Mouse (Mus musculus) embryonic facial prominence, embryonic 11.5 days (tissue): ENCODE data around the gene Zfp846. TPM values are rescaled to one million over a fixed set of nuclear protein-coding genes. Genes with fewer than 3 reads are reported as not detected.

Experiments used
- ATAC-seq: fragments of 200-750 bp; cut with Nextera tagmentation; replicated peaks from 2 replicates; pipeline ENCODE4 v1.8.0; 2017; ENCODE audit warnings: low read depth; ENCODE audit not compliant: insufficient number of reproducible peaks, low FRiP score, low TSS enrichment
- DNase-seq: peaks from one replicate; pipeline ENCODE4 v3.0.0-alpha.2; 2015; ENCODE audit warnings: low spot score
- H3K27ac ChIP-seq: fragments of 300-500 bp; sonication (generic); replicated peaks from 2 replicates; pipeline ENCODE4 v1.5.1; 2014; ENCODE audit warnings: mild to moderate bottlenecking, low read depth, low read length, control low read depth
- H3K27me3 ChIP-seq: fragments of 300-500 bp; sonication (generic); 2 replicates; pipeline ENCODE4 v1.6.1; 2014; ENCODE audit warnings: mild to moderate bottlenecking, low read length, moderate library complexity, mixed read lengths; ENCODE audit not compliant: control insufficient read depth, insufficient read depth
- H3K36me3 ChIP-seq: fragments of 300-500 bp; sonication (generic); replicated peaks from 2 replicates; pipeline ENCODE4 v1.6.1; 2014; ENCODE audit warnings: low read depth, mild to moderate bottlenecking, low read length, moderate library complexity, mixed read lengths; ENCODE audit not compliant: control insufficient read depth, insufficient read depth
- H3K4me1 ChIP-seq: fragments of 300-500 bp; sonication (generic); 2 replicates; pipeline ENCODE4 v1.6.1; 2014; ENCODE audit warnings: low read length, mixed read lengths; ENCODE audit not compliant: control insufficient read depth, insufficient read depth
- H3K4me2 ChIP-seq: fragments of 300-500 bp; sonication (generic); 2 replicates; pipeline ENCODE4 v1.6.1; 2014; ENCODE audit warnings: low read depth, mild to moderate bottlenecking, control low read depth, low read length, moderate library complexity
- H3K4me3 ChIP-seq: fragments of 300-500 bp; sonication (generic); 2 replicates; pipeline ENCODE4 v1.5.1; 2014; ENCODE audit warnings: low read depth, low read length, control low read depth
- H3K9ac ChIP-seq: fragments of 300-500 bp; sonication (generic); replicated peaks from 2 replicates; pipeline ENCODE4 v1.6.1; 2014; ENCODE audit warnings: mild to moderate bottlenecking, control low read depth, low read length
- H3K9me3 ChIP-seq: fragments of 300-500 bp; sonication (generic); replicated peaks from 2 replicates; pipeline ENCODE4 v1.6.1; 2016; ENCODE audit warnings: mild to moderate bottlenecking, low read length, inconsistent platforms, mixed read lengths; ENCODE audit not compliant: control insufficient read depth
- WGBS: fragments of 180-500 bp; shearing (Covaris S2); extraction: QIAGEN DNeasy Blood & Tissue Kit; methylation state at CpG from one replicate; pipeline ENCODE4 v1.1.7; 2014; 5-methylcytosine and 5-hydroxymethylcytosine counted together
- polyA plus RNA-seq: library from polyadenylated mRNA; unstranded; fragments of >200 nt; fragmentation: Nextera tagmentation; extraction: Ambion mirVana; gene quantifications from 2 replicates; pipeline ENCODE4 v1.2.1, GENCODE M21; 2014

The Zfp846 gene
- polyA plus RNA-seq: 18.7 and 20.2 TPM in 2 replicates

- ATAC-seq: peak; percentile 99
- no peaks in the 10 kb centered on the region for H3K4me1 ChIP-seq
- no peaks in the 10 kb centered on the region; the same call in 1 of the 2 replicates for H3K36me3 ChIP-seq
- H3K9ac ChIP-seq: peak within 1 kb of the TSS; percentile 79
- peak; percentile 95 for DNase-seq
- H3K27me3 ChIP-seq: 0 out of 2 replicates have a peak, but pooled peaks cover 2% of the 10 kb centered on the region
- no peaks in the 10 kb centered on the region for H3K9me3 ChIP-seq
- WGBS: under 1% methylated on average over 30 of the region's 30 CpGs
- H3K27ac ChIP-seq: peak within 1 kb of the TSS; percentile 75
- peak within 1 kb of the TSS; percentile 61 for H3K4me3 ChIP-seq
- peak within 1 kb of the TSS; percentile 51 for H3K4me2 ChIP-seq
Measured at GRCm38 (mm10) chr9:20581175-20581634, at the start of gene Zfp846. Gene Zfp846 (plus strand): TSS chr9:20581291.

- H3K27me3 ChIP-seq: no peaks in the 10 kb centered on the region
- H3K36me3 ChIP-seq: no peaks in the 10 kb centered on the region
- no peaks in the 10 kb centered on the region for H3K9me3 ChIP-seq
- no peaks in the 10 kb centered on the region for H3K4me1 ChIP-seq
- ATAC-seq: no peak
- WGBS: 76% methylated on average over 8 of the region's 8 CpGs
- DNase-seq: no peak
- no peak overlapping the region for H3K27ac ChIP-seq
- no peak overlapping the region for H3K4me3 ChIP-seq
- H3K9ac ChIP-seq: no peak overlapping the region
- no peak overlapping the region for H3K4me2 ChIP-seq
Measured at GRCm38 (mm10) chr9:20534326-20534926, 46.7 kb upstream of the Zfp846 start.

- H3K27me3 ChIP-seq: no peaks in the 10 kb centered on the region
- 90% methylated on average over 2 of the region's 2 CpGs for WGBS
- ATAC-seq (no peak), DNase-seq (no peak)
- H3K4me1 ChIP-seq: no peaks in the 10 kb centered on the region
- no peak overlapping the region for H3K27ac ChIP-seq
- H3K9ac ChIP-seq: no peak overlapping the region
- H3K9me3 ChIP-seq: no peaks in the 10 kb centered on the region
- H3K36me3 ChIP-seq: no peaks in the 10 kb centered on the region
- H3K4me3 ChIP-seq: no peak overlapping the region
- no peak overlapping the region for H3K4me2 ChIP-seq
Measured at GRCm38 (mm10) chr9:20536598-20536997, 44.5 kb upstream of the Zfp846 start.

GRCm38 (mm10) chr9:20543496-20543895, 37.6 kb upstream of the Zfp846 start:
- no peak overlapping the region for H3K27ac ChIP-seq
- H3K4me1 ChIP-seq: no peaks in the 10 kb centered on the region
- H3K9me3 ChIP-seq: no peaks in the 10 kb centered on the region
- H3K36me3 ChIP-seq: no peaks in the 10 kb centered on the region
- DNase-seq (no peak), ATAC-seq (no peak)
- H3K4me3 ChIP-seq: no peak overlapping the region; the same call in 1 of the 2 replicates
- H3K9ac ChIP-seq: no peak overlapping the region; the same call in 1 of the 2 replicates
- WGBS: 26% methylated on average over 6 of the region's 6 CpGs
- H3K4me2 ChIP-seq: no peak overlapping the region
- no peaks in the 10 kb centered on the region for H3K27me3 ChIP-seq

GRCm38 (mm10) chr9:20544070-20544821, 36.8 kb upstream of the Zfp846 start:
- H3K4me2 ChIP-seq: peak overlapping the region; percentile 66
- H3K9ac ChIP-seq: peak overlapping the region; percentile 67
- peak; percentile 90 for DNase-seq
- ATAC-seq: peak; percentile 94
- no peaks in the 10 kb centered on the region for H3K4me1 ChIP-seq
- no peaks in the 10 kb centered on the region for H3K27me3 ChIP-seq
- H3K27ac ChIP-seq: peak overlapping the region; percentile 89
- peak overlapping the region; percentile 38 for H3K4me3 ChIP-seq
- no peaks in the 10 kb centered on the region for H3K9me3 ChIP-seq
- H3K36me3 ChIP-seq: no peaks in the 10 kb centered on the region
- 2% methylated on average over 43 of the region's 43 CpGs for WGBS

GRCm38 (mm10) chr9:20545151-20545550, 35.9 kb upstream of the Zfp846 start:
- ATAC-seq (no peak), DNase-seq (peak; percentile 63)
- Histone ChIP-seq H3K9ac (peak overlapping the region; percentile 67), H3K4me2 (peak overlapping the region; percentile 66), H3K4me1 (no peaks in the 10 kb centered on the region), H3K4me3 (peak overlapping the region; percentile 38), H3K9me3 (no peaks in the 10 kb centered on the region), H3K27me3 (no peaks in the 10 kb centered on the region), H3K36me3 (no peaks in the 10 kb centered on the region), H3K27ac (peak overlapping the region; percentile 89)
- WGBS: 18% methylated on average over 8 of the region's 8 CpGs

- no peak for ATAC-seq
- Histone ChIP-seq H3K4me3 (no peak overlapping the region), H3K9ac (no peak overlapping the region), H3K9me3 (no peaks in the 10 kb centered on the region), H3K36me3 (no peaks in the 10 kb centered on the region), H3K4me2 (no peak overlapping the region), H3K27ac (no peak overlapping the region), H3K4me1 (no peaks in the 10 kb centered on the region), H3K27me3 (no peaks in the 10 kb centered on the region)
- 59% methylated on average over 5 of the region's 5 CpGs for WGBS
- no peak for DNase-seq
Measured at GRCm38 (mm10) chr9:20551781-20552275, 29.3 kb upstream of the Zfp846 start.

GRCm38 (mm10) chr9:20552698-20553097, 28.4 kb upstream of the Zfp846 start:
- no peak overlapping the region for H3K9ac ChIP-seq
- ATAC-seq (no peak), DNase-seq (no peak)
- no peak overlapping the region for H3K27ac ChIP-seq
- 76% methylated on average over 1 of the region's 1 CpGs for WGBS
- no peaks in the 10 kb centered on the region for H3K9me3 ChIP-seq
- H3K4me3 ChIP-seq: no peak overlapping the region
- H3K4me1 ChIP-seq: no peaks in the 10 kb centered on the region
- no peak overlapping the region for H3K4me2 ChIP-seq
- H3K27me3 ChIP-seq: no peaks in the 10 kb centered on the region
- H3K36me3 ChIP-seq: no peaks in the 10 kb centered on the region
